Mouse (Mus musculus): ENCODE data around the gene Ece1. TPM values are rescaled to one million over a fixed set of nuclear protein-coding genes. Genes with fewer than 3 reads are reported as not detected.
A peak's percentile ranks its signal among the peaks of the same experiment; 100 is the strongest.

Gene Ece1
- polyA plus RNA-seq, 1 experiment from 2014 or later: 51.3 TPM

DNA sequence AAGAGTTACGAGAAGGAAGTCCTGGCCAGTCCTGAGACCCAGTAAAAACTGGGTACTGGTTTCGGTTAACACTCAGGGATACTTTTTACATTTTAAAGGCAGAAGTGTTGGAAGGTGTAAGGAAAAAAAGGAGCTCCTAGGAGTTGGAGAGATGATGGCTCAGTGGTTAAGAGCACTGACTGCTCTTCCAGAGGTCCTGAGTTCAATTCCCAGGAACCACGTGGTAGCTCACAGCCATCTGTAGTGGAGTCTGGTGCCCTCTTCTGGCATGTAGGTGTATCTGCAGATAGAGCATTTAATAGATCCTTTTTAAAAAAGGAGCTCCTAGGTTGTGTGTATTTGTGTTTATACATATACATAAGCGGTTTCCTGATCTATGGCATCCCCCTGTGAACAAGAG lies 83.3 kb downstream of the Ece1 start:
- no peak overlapping the region for H3K4me2 ChIP-seq
- H3K27ac ChIP-seq: no peak overlapping the region
- ATAC-seq (replicated peaks; ENCODE audit: insufficient number of reproducible peaks, insufficient read depth, low FRiP score, low read depth): no peak
- no peak overlapping the region for H3K9ac ChIP-seq
- peaks cover 33% of the 10 kb centered on the region for H3K36me3 ChIP-seq
- 73% methylated on average over 4 of the region's 4 CpGs for WGBS
- no peaks in the 10 kb centered on the region for H3K4me1 ChIP-seq (replicated peaks)
- H3K4me3 ChIP-seq: no peak overlapping the region
- no peaks in the 10 kb centered on the region for H3K27me3 ChIP-seq
- H3K9me3 ChIP-seq (replicated peaks): no peaks in the 10 kb centered on the region

DNA sequence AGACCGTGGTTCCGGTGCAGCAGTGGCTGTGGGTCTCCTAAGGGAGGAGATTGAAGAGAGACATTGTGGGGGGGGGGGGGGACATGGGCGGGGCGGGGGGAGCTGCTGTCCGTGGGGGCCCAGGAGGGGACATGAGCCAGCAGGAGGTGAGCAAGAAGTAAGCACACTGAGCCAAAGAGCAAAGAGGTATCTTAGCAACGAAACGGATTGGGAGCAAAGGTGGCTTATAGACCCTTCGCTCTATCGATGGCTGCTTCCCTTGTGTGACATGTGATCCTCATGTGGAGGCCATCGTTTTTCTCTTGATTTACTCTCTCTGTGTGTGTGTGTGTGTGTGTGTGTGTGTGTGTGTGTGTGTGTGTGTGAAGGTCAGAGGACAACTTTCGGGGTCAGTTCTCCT lies 84.4 kb downstream of the Ece1 start:
- Histone ChIP-seq H3K4me1 (replicated peaks) (no peaks in the 10 kb centered on the region), H3K4me2 (no peak overlapping the region), H3K27me3 (no peaks in the 10 kb centered on the region), H3K4me3 (no peak overlapping the region), H3K27ac (no peak overlapping the region), H3K36me3 (peaks cover 33% of the 10 kb centered on the region), H3K9ac (no peak overlapping the region), H3K9me3 (replicated peaks) (no peaks in the 10 kb centered on the region)
- ATAC-seq (replicated peaks; ENCODE audit: insufficient number of reproducible peaks, insufficient read depth, low FRiP score, low read depth): no peak
- 87% methylated on average over 8 of the region's 11 CpGs for WGBS

DNA sequence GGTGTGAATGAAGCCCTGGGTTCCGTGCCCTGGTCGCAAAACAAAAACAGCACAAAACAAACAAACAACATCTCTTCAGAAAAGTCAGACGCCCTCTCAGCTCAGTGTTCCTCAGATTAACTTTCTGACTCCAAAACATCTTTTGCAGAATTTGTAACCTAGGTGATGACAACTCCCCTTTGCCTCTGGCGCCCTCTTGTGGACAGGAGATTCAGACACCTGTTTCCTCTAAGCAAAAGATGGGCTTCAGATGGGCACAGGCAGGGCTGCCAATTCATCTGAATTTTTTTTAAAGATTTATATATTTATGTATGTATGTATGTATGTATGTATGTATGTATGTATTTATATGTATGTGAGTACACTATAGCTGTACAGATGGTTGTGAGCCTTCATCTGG lies 90.8 kb downstream of the Ece1 start:
- H3K4me1 ChIP-seq (replicated peaks): peaks cover 7% of the 10 kb centered on the region
- H3K9me3 ChIP-seq (replicated peaks): no peaks in the 10 kb centered on the region
- H3K27ac ChIP-seq: no peak overlapping the region
- H3K36me3 ChIP-seq: peaks cover 27% of the 10 kb centered on the region
- H3K27me3 ChIP-seq: no peaks in the 10 kb centered on the region
- no peak overlapping the region for H3K4me3 ChIP-seq
- no peak overlapping the region for H3K9ac ChIP-seq
- ATAC-seq (replicated peaks; ENCODE audit: insufficient number of reproducible peaks, insufficient read depth, low FRiP score, low read depth): no peak
- no peak overlapping the region for H3K4me2 ChIP-seq
- 45% methylated on average over 4 of the region's 4 CpGs for WGBS

DNA sequence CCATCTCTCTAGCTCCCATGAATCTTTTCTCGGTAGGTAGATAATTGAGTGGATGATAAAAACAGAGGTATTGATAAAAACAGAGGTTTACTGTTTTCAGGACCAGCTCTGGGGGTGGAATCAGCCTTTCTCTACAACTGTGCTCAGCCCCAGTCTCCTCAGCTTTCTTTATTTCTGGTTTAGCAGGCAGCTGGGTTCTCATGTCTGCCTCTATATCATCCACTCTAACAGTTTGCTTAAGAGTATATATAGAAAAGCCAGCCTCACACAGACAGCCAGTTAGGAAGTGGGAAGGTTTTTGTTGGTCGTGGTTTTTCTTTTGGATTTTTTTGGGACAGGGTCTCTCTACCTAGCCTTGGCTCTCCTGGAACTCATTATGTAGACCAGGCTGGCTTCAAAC lies 92.1 kb downstream of the Ece1 start:
- Histone ChIP-seq H3K27me3 (no peaks in the 10 kb centered on the region), H3K27ac (0 out of 2 replicates have a peak overlapping the region, but pooled peaks have one; percentile 12), H3K4me1 (replicated peaks) (peaks cover 7% of the 10 kb centered on the region), H3K4me2 (no peak overlapping the region), H3K4me3 (no peak overlapping the region), H3K9me3 (replicated peaks) (no peaks in the 10 kb centered on the region), H3K36me3 (peaks cover 31% of the 10 kb centered on the region), H3K9ac (no peak overlapping the region)
- WGBS: 76% methylated on average over 2 of the region's 2 CpGs
- ATAC-seq (replicated peaks; ENCODE audit: insufficient number of reproducible peaks, insufficient read depth, low FRiP score, low read depth): no peak

DNA sequence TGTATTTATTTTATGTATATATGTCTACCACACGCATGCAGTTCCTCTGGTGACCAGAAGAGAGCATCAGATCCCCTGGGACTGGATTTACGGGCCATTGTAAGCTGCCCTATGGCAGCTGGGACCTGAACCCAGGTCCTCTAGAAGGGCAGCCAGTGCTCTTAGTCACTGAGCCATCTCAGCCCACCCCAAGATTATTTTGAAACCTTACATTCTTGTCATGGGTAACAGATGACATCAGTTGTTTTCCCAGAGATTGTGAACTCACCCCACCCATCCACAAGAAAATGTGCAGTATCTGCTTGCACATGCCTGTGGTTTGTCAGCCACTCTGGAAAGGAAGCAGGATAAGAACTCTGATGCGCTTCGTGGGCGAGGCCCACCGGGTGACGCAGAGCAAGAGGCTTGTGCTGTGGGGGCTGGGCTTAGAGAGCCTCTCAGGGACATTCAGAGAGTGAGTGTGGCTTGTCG lies 92.9 kb downstream of the Ece1 start:
- ATAC-seq (replicated peaks; ENCODE audit: insufficient number of reproducible peaks, insufficient read depth, low FRiP score, low read depth): peak; percentile 60; the same call in 1 of the 2 replicates

DNA sequence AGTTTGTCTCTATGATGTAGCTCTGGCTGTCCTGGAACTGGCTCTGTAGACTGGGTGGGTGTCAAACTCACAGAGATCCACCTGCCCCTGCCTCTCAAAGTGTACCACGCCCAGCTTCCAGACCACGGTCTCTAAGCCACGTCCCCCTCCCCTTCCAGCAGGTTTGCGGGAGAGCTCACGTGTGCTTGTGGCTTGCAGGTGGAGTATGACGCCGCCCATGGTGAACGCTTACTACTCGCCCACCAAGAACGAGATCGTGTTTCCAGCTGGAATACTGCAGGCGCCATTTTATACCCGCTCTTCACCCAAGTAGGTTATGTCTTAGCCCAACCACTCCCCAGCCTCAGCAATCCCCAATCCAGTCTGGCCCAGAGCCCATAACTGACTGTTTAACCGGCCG lies 94.2 kb downstream of the Ece1 start:
- no peak for ATAC-seq (replicated peaks; ENCODE audit: insufficient number of reproducible peaks, insufficient read depth, low FRiP score, low read depth)
- WGBS: 97% methylated on average over 15 of the region's 15 CpGs

More for the DNA sequence above, 92.9 kb downstream of the Ece1 start:
- H3K4me1 ChIP-seq (replicated peaks): peaks cover 7% of the 10 kb centered on the region
- 0 out of 2 replicates have a peak overlapping the region, but pooled peaks have one; percentile 12 for H3K27ac ChIP-seq
- WGBS: 34% methylated on average over 8 of the region's 8 CpGs
- H3K36me3 ChIP-seq: peaks cover 31% of the 10 kb centered on the region
- H3K9me3 ChIP-seq (replicated peaks): no peaks in the 10 kb centered on the region
- H3K4me2 ChIP-seq: no peak overlapping the region
- no peak overlapping the region for H3K4me3 ChIP-seq
- H3K27me3 ChIP-seq: no peaks in the 10 kb centered on the region
- no peak overlapping the region for H3K9ac ChIP-seq

DNA sequence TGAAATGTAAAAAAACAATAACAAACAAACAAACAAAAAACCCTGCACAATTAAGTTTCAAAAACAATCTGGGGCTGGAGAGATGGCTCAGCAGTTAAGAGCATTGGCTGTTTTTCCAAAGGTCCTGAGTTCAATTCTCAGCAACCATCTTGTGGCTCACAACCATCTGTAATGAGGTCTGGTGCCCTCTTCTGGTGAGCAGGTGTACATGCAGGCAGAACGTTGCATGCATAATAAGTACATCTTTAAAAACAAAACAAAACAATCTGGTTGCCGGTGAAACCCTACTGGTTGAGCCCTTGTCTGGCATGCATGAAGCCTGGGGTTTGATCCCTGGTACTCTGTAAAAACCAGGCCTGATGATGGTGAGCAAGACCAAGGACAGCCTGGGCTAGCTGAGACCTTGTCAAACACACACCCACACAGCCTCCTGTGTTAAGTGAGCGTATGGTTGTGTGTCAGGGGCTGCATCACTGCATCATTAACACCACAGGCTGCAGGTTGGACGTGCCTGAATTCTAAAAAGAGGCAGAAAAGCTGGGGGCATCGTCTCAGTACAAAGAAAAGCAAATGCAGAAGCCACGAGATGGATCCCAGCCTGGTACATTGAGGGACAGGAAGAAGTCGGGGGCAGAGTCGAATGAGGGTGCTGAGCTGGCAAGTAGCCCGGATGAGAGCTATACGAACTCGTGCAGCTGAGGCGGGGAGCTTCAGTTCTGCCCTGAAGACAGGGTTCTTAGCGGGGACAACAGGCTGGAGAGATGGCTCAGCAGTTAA lies 98.0 kb downstream of the Ece1 start:
- Histone ChIP-seq H3K36me3 (peaks cover 32% of the 10 kb centered on the region), H3K4me3 (no peak overlapping the region), H3K9ac (no peak overlapping the region), H3K4me1 (replicated peaks) (peaks cover 14% of the 10 kb centered on the region), H3K27me3 (no peaks in the 10 kb centered on the region), H3K4me2 (no peak overlapping the region), H3K9me3 (replicated peaks) (no peaks in the 10 kb centered on the region), H3K27ac (no peak overlapping the region; the same call in 1 of the 2 replicates)
- ATAC-seq (replicated peaks; ENCODE audit: insufficient number of reproducible peaks, insufficient read depth, low FRiP score, low read depth): no peak
- WGBS: 67% methylated on average over 13 of the region's 13 CpGs

More for the DNA sequence above, 94.2 kb downstream of the Ece1 start:
- Histone ChIP-seq H3K9me3 (replicated peaks) (no peaks in the 10 kb centered on the region), H3K27me3 (no peaks in the 10 kb centered on the region), H3K27ac (no peak overlapping the region), H3K4me3 (no peak overlapping the region), H3K36me3 (peaks cover 24% of the 10 kb centered on the region), H3K9ac (no peak overlapping the region), H3K4me2 (no peak overlapping the region), H3K4me1 (replicated peaks) (peaks cover 17% of the 10 kb centered on the region)

DNA sequence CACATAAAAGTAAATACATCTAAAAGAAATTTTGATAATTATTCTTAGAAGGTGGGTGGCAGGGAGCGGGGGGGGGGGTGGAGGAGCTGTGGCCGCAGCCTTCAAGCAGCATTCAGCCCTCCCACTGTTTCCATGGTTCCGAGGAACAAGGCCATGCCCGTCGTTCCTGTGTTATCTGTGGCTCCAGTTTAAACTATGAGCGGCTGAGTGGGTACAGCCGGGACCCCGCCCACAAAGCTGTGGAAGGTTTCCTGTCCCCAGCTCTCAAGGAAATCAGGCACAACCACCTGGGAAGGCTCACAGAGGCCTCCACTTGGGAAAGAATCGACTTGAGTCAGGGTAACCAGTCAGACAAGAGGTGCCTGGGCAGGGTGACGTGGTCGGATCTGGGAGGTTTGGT lies 98.7 kb downstream of the Ece1 start:
- WGBS: 30% methylated on average over 11 of the region's 11 CpGs
- 0 out of 2 replicates have a peak overlapping the region, but pooled peaks have one; percentile 25 for H3K27ac ChIP-seq
- no peak overlapping the region for H3K9ac ChIP-seq
- H3K9me3 ChIP-seq (replicated peaks): no peaks in the 10 kb centered on the region
- no peaks in the 10 kb centered on the region for H3K27me3 ChIP-seq
- peaks cover 10% of the 10 kb centered on the region for H3K4me1 ChIP-seq (replicated peaks)
- peak; percentile 53; the same call in 1 of the 2 replicates for ATAC-seq (replicated peaks; ENCODE audit: insufficient number of reproducible peaks, insufficient read depth, low FRiP score, low read depth)
- no peak overlapping the region for H3K4me2 ChIP-seq
- H3K4me3 ChIP-seq: no peak overlapping the region
- peaks cover 32% of the 10 kb centered on the region for H3K36me3 ChIP-seq

DNA sequence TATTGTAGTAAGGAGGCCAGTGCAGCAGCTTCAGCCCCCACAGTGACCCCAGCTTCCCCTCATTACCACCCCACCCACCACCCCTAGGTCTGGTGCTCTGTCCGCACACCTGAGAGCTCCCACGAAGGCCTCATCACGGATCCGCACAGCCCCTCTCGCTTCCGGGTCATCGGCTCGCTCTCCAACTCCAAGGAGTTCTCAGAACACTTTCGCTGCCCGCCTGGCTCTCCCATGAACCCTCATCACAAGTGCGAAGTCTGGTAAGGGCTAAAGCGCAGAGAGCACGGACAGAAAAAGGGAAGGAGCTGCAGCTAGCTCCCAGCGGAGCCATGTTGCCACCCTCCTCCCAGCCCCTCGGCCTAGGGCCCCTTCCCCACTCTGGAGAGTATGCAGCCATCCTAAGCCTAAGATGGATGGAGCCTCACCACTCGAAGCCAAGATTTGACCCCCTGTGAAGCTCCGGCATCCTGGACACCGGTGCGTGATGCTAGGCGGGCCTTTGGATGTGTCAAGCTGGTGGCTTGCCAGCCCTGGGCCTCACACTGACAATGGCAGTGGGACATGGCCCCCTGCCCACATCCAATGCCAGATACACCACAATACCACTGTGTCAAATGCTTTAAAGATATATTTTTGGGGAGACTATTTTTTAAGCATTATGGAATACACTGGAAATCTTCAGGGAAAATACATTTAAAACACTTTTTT lies 100.8 kb downstream of the Ece1 start:
- H3K27me3 ChIP-seq: no peaks in the 10 kb centered on the region
- H3K9ac ChIP-seq: no peak overlapping the region
- peaks cover 10% of the 10 kb centered on the region for H3K4me1 ChIP-seq (replicated peaks)
- H3K4me3 ChIP-seq: no peak overlapping the region
- H3K27ac ChIP-seq: no peak overlapping the region
- no peak for ATAC-seq (replicated peaks; ENCODE audit: insufficient number of reproducible peaks, insufficient read depth, low FRiP score, low read depth)
- peaks cover 31% of the 10 kb centered on the region for H3K36me3 ChIP-seq
- no peak overlapping the region for H3K4me2 ChIP-seq
- H3K9me3 ChIP-seq (replicated peaks): no peaks in the 10 kb centered on the region
- WGBS: 92% methylated on average over 20 of the region's 20 CpGs

DNA sequence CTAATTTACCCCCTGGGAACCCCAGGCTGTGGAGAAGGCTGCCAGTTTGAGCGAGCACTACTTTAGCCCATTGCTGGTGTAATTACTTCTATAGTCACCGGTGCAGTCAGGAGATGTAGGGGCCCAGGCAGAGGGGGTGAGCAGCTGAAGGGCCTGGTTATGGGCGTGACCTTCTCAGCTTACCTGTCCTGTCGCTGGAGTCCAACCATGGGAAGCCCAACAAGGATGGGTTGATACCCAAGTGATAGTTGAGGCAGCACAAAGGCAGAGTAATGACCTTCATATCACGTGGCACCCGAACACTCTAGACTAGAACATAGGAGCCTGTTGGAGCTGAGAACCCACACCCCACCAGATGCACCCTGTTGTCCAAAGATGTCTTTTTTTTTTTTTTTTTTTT lies 101.4 kb downstream of the Ece1 start:
- no peak for ATAC-seq (replicated peaks; ENCODE audit: insufficient number of reproducible peaks, insufficient read depth, low FRiP score, low read depth)
- WGBS: 95% methylated on average over 6 of the region's 6 CpGs
- peaks cover 26% of the 10 kb centered on the region for H3K36me3 ChIP-seq

DNA sequence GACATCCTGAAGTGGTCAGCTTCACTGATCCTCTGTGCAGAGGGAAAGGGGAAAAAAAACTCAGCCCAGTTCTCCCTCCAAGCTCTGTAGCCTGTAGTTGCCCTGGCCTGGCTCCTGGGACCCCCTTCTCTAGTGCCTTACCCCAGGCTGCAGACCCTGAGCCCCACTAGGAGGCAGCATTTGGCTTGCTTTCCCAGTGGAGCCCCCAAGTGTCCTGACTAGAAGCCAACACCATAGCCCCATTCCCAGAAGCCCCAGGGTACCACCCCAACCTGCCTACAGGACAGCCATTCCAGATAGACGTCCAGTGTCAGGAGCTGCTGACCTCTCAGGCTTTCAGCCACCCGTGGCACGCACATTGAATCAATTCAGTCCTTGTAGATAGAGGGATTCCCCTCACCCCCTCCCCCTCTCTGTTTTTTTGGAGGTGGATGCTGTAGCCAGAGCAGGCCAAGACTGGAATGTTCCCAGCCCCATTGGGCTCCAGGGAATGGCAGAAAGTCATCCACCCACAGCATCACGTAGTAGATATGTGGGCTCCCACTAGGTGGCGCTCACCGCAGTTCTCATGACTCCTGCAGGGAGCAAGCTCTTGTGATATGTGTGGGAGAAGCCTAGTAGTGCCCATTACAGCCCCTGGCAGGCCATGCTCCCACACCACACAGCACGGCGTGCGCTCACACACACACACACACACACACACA lies 102.0 kb downstream of the Ece1 start:
- H3K36me3 ChIP-seq: peaks cover 24% of the 10 kb centered on the region
- WGBS: 68% methylated on average over 9 of the region's 9 CpGs
- no peak overlapping the region for H3K27ac ChIP-seq
- peaks cover 10% of the 10 kb centered on the region for H3K4me1 ChIP-seq (replicated peaks)
- H3K9me3 ChIP-seq (replicated peaks): no peaks in the 10 kb centered on the region
- H3K4me3 ChIP-seq: no peak overlapping the region
- H3K9ac ChIP-seq: no peak overlapping the region
- H3K27me3 ChIP-seq: no peaks in the 10 kb centered on the region
- H3K4me2 ChIP-seq: no peak overlapping the region
- no peak; the same call in 1 of the 2 replicates for ATAC-seq (replicated peaks; ENCODE audit: insufficient number of reproducible peaks, insufficient read depth, low FRiP score, low read depth)

More for the DNA sequence above, 101.4 kb downstream of the Ece1 start:
- Histone ChIP-seq H3K27ac (no peak overlapping the region), H3K4me1 (replicated peaks) (peaks cover 10% of the 10 kb centered on the region), H3K9me3 (replicated peaks) (no peaks in the 10 kb centered on the region), H3K27me3 (no peaks in the 10 kb centered on the region), H3K4me3 (no peak overlapping the region), H3K9ac (no peak overlapping the region), H3K4me2 (no peak overlapping the region)
